Mouse (Mus musculus): ENCODE data around the gene E430018J23Rik. TPM values are rescaled to one million over a fixed set of nuclear protein-coding genes. Genes with fewer than 3 reads are reported as not detected.
"Not testable (repeated sequence)": the region's sequence is repeated elsewhere in the genome, so short reads cannot be mapped to it uniquely, and the experiment has no call there.

E430018J23Rik gene
- polyA plus RNA-seq, 1 experiment: 10.2 TPM

GRCm38 (mm10) chr7:127363475-127363921, 29.9 kb downstream of the E430018J23Rik start:
- H3K27me3 ChIP-seq (ENCODE audit: control insufficient read depth, insufficient read depth, low read length): no peaks in the 10 kb centered on the region; the same call in 1 of the 2 replicates
- no peak for DNase-seq
- peaks cover 2% of the 10 kb centered on the region; the same call in 1 of the 2 replicates for H3K4me1 ChIP-seq (replicated peaks; ENCODE audit: control insufficient read depth, insufficient read depth, low read length)
- TF ChIP-seq CTCF (IDR thresholded peaks at IDR 0.05; ENCODE audit: borderline replicate concordance, control insufficient read depth, extremely low read depth, insufficient read depth, low read length, poor library complexity): no peak
- no peak for TF ChIP-seq POLR2A (IDR thresholded peaks at IDR 0.05; ENCODE audit: control insufficient read depth, extremely low read depth, insufficient read depth, low read length, poor library complexity)
- no peak overlapping the region for H3K27ac ChIP-seq (ENCODE audit: control insufficient read depth, insufficient read depth, low read length)
- no peak overlapping the region for H3K4me3 ChIP-seq (ENCODE audit: control insufficient read depth, insufficient read depth, low read length)
- WGBS: 47% methylated on average over 24 of the region's 24 CpGs
- no peaks in the 10 kb centered on the region for H3K36me3 ChIP-seq (ENCODE audit: control insufficient read depth, insufficient read depth, low read length)

GRCm38 (mm10) chr7:127362418-127362817, 31.0 kb downstream of the E430018J23Rik start:
- 25% methylated on average over 13 of the region's 13 CpGs for WGBS
- not testable (repeated sequence) for H3K27ac ChIP-seq (ENCODE audit: control insufficient read depth, insufficient read depth, low read length); H3K36me3 ChIP-seq (ENCODE audit: control insufficient read depth, insufficient read depth, low read length); H3K27me3 ChIP-seq (ENCODE audit: control insufficient read depth, insufficient read depth, low read length); H3K4me1 ChIP-seq (replicated peaks; ENCODE audit: control insufficient read depth, insufficient read depth, low read length); H3K4me3 ChIP-seq (ENCODE audit: control insufficient read depth, insufficient read depth, low read length); DNase-seq

GRCm38 (mm10) chr7:127361449-127361848, 32.0 kb downstream of the E430018J23Rik start:
- no peak for DNase-seq
- Histone ChIP-seq H3K27ac (ENCODE audit: control insufficient read depth, insufficient read depth, low read length) (no peak overlapping the region), H3K36me3 (ENCODE audit: control insufficient read depth, insufficient read depth, low read length) (no peaks in the 10 kb centered on the region), H3K4me1 (replicated peaks; ENCODE audit: control insufficient read depth, insufficient read depth, low read length) (peaks cover 2% of the 10 kb centered on the region; the same call in 1 of the 2 replicates), H3K27me3 (ENCODE audit: control insufficient read depth, insufficient read depth, low read length) (no peaks in the 10 kb centered on the region; the same call in 1 of the 2 replicates), H3K4me3 (ENCODE audit: control insufficient read depth, insufficient read depth, low read length) (no peak overlapping the region)
- TF ChIP-seq CTCF (IDR thresholded peaks at IDR 0.05; ENCODE audit: borderline replicate concordance, control insufficient read depth, extremely low read depth, insufficient read depth, low read length, poor library complexity) (no peak), POLR2A (IDR thresholded peaks at IDR 0.05; ENCODE audit: control insufficient read depth, extremely low read depth, insufficient read depth, low read length, poor library complexity) (no peak)
- 66% methylated on average over 9 of the region's 13 CpGs for WGBS

GRCm38 (mm10) chr7:127360265-127360664, 33.2 kb downstream of the E430018J23Rik start:
- TF ChIP-seq POLR2A (IDR thresholded peaks at IDR 0.05; ENCODE audit: control insufficient read depth, extremely low read depth, insufficient read depth, low read length, poor library complexity) (no peak), CTCF (IDR thresholded peaks at IDR 0.05; ENCODE audit: borderline replicate concordance, control insufficient read depth, extremely low read depth, insufficient read depth, low read length, poor library complexity) (no peak)
- no peaks in the 10 kb centered on the region for H3K36me3 ChIP-seq (ENCODE audit: control insufficient read depth, insufficient read depth, low read length)
- WGBS: 74% methylated on average over 4 of the region's 4 CpGs
- H3K4me3 ChIP-seq (ENCODE audit: control insufficient read depth, insufficient read depth, low read length): no peak overlapping the region
- H3K27ac ChIP-seq (ENCODE audit: control insufficient read depth, insufficient read depth, low read length): no peak overlapping the region
- DNase-seq: no peak
- no peaks in the 10 kb centered on the region; the same call in 1 of the 2 replicates for H3K27me3 ChIP-seq (ENCODE audit: control insufficient read depth, insufficient read depth, low read length)
- peaks cover 2% of the 10 kb centered on the region; the same call in 1 of the 2 replicates for H3K4me1 ChIP-seq (replicated peaks; ENCODE audit: control insufficient read depth, insufficient read depth, low read length)

GRCm38 (mm10) chr7:127358472-127358871, 35.0 kb downstream of the E430018J23Rik start:
- Histone ChIP-seq H3K36me3 (ENCODE audit: control insufficient read depth, insufficient read depth, low read length) (no peaks in the 10 kb centered on the region), H3K4me3 (ENCODE audit: control insufficient read depth, insufficient read depth, low read length) (no peak overlapping the region), H3K27me3 (ENCODE audit: control insufficient read depth, insufficient read depth, low read length) (no peaks in the 10 kb centered on the region; the same call in 1 of the 2 replicates), H3K27ac (ENCODE audit: control insufficient read depth, insufficient read depth, low read length) (no peak overlapping the region), H3K4me1 (replicated peaks; ENCODE audit: control insufficient read depth, insufficient read depth, low read length) (peaks cover 2% of the 10 kb centered on the region; the same call in 1 of the 2 replicates)
- TF ChIP-seq POLR2A (IDR thresholded peaks at IDR 0.05; ENCODE audit: control insufficient read depth, extremely low read depth, insufficient read depth, low read length, poor library complexity) (no peak), CTCF (IDR thresholded peaks at IDR 0.05; ENCODE audit: borderline replicate concordance, control insufficient read depth, extremely low read depth, insufficient read depth, low read length, poor library complexity) (no peak)
- DNase-seq: no peak
- WGBS: 87% methylated on average over 4 of the region's 4 CpGs

- no peak for DNase-seq
- Histone ChIP-seq H3K27ac (ENCODE audit: control insufficient read depth, insufficient read depth, low read length) (no peak overlapping the region), H3K27me3 (ENCODE audit: control insufficient read depth, insufficient read depth, low read length) (no peaks in the 10 kb centered on the region), H3K4me1 (replicated peaks; ENCODE audit: control insufficient read depth, insufficient read depth, low read length) (peaks cover 2% of the 10 kb centered on the region; the same call in 1 of the 2 replicates), H3K4me3 (ENCODE audit: control insufficient read depth, insufficient read depth, low read length) (no peak overlapping the region), H3K36me3 (ENCODE audit: control insufficient read depth, insufficient read depth, low read length) (no peaks in the 10 kb centered on the region)
- no peak for TF ChIP-seq CTCF (IDR thresholded peaks at IDR 0.05; ENCODE audit: borderline replicate concordance, control insufficient read depth, extremely low read depth, insufficient read depth, low read length, poor library complexity)
- WGBS: 84% methylated on average over 2 of the region's 2 CpGs
Observed at GRCm38 (mm10) chr7:127357871-127358270, 35.6 kb downstream of the E430018J23Rik start.

GRCm38 (mm10) chr7:127355796-127356195, 37.6 kb downstream of the E430018J23Rik start:
- DNase-seq: no peak
- no peaks in the 10 kb centered on the region for H3K27me3 ChIP-seq (ENCODE audit: control insufficient read depth, insufficient read depth, low read length)
- no peaks in the 10 kb centered on the region for H3K36me3 ChIP-seq (ENCODE audit: control insufficient read depth, insufficient read depth, low read length)
- 81% methylated on average over 3 of the region's 3 CpGs for WGBS
- no peak for TF ChIP-seq POLR2A (IDR thresholded peaks at IDR 0.05; ENCODE audit: control insufficient read depth, extremely low read depth, insufficient read depth, low read length, poor library complexity)
- TF ChIP-seq CTCF (IDR thresholded peaks at IDR 0.05; ENCODE audit: borderline replicate concordance, control insufficient read depth, extremely low read depth, insufficient read depth, low read length, poor library complexity): no peak
- H3K4me1 ChIP-seq (replicated peaks; ENCODE audit: control insufficient read depth, insufficient read depth, low read length): no peaks in the 10 kb centered on the region
- H3K4me3 ChIP-seq (ENCODE audit: control insufficient read depth, insufficient read depth, low read length): no peak overlapping the region
- H3K27ac ChIP-seq (ENCODE audit: control insufficient read depth, insufficient read depth, low read length): no peak overlapping the region
